Mouse (Mus musculus) gastrocnemius, adult 18-20 months (tissue): ENCODE measurements at regions not wholly inside any gene's neighbourhood (a gene's known extent, or its start where the extent isn't known, plus 50 kb on each side); places are given as distances from the start of the nearest gene placed in this dataset.

Source experiments
- DNase-seq: peaks from one replicate; pipeline ENCODE4 v3.0.0; 2021; ENCODE audit warnings: low spot score

- DNase-seq = no peak
Measured at GRCm38 (mm10) chr1:182071922-182072321, 52.1 kb upstream of the Enah start.

- peak; percentile 52 for DNase-seq
Measured at GRCm38 (mm10) chr1:182073180-182073579, 51.4 kb upstream of the Srp9 start.

GRCm38 (mm10) chr1:182074265-182074664 lies 50.3 kb upstream of the Srp9 start:
- DNase-seq = peak; percentile 74
